Mouse (Mus musculus) right cerebral cortex, adult 2 months (tissue): ENCODE data around the gene Rbp2.

Experiments
- DNase-seq, 2 experiments: peaks; one replicate each; pipeline ENCODE4 v3.0.0; 2021 to 2022; ENCODE audit warnings: low spot score in 2 of 2

Gene Rbp2

GRCm38 (mm10) chr9:98485815-98486214 is at the start of gene Rbp2:
Gene Rbp2, plus strand, starts transcription at chr9:98486115.
- DNase-seq = no peak

GRCm38 (mm10) chr9:98437819-98438218 is 48.1 kb upstream of the Rbp2 start:
- DNase-seq = no peak

GRCm38 (mm10) chr9:98439091-98439490 is 46.8 kb upstream of the Rbp2 start:
- DNase-seq = no peak

- DNase-seq = peak in 1 of 2 experiments; percentile 40
Measured at GRCm38 (mm10) chr9:98442638-98443037, 43.3 kb upstream of the Rbp2 start.

GRCm38 (mm10) chr9:98445359-98446149 is 40.4 kb upstream of the Rbp2 start:
- no peak for DNase-seq

GRCm38 (mm10) chr9:98450976-98451375 is 34.9 kb upstream of the Rbp2 start:
- DNase-seq = no peak

GRCm38 (mm10) chr9:98466709-98467108 is 19.2 kb upstream of the Rbp2 start:
- DNase-seq = no peak

GRCm38 (mm10) chr9:98480172-98480749 is 5.7 kb upstream of the Rbp2 start:
- no peak for DNase-seq

GRCm38 (mm10) chr9:98482256-98482655 is 3.7 kb upstream of the Rbp2 start:
- no peak for DNase-seq

GRCm38 (mm10) chr9:98485020-98485419 is 895 bp upstream of the Rbp2 start:
- no peak for DNase-seq

GRCm38 (mm10) chr9:98487273-98487672 is 1.4 kb downstream of the Rbp2 start:
- DNase-seq = no peak

- DNase-seq = no peak
Measured at GRCm38 (mm10) chr9:98489532-98489931, 3.6 kb downstream of the Rbp2 start.

GRCm38 (mm10) chr9:98490128-98490527 is 4.2 kb downstream of the Rbp2 start:
- no peak for DNase-seq

- DNase-seq = no peak
Measured at GRCm38 (mm10) chr9:98491071-98491470, 5.2 kb downstream of the Rbp2 start.

- DNase-seq = no peak
Measured at GRCm38 (mm10) chr9:98492212-98492611, 6.3 kb downstream of the Rbp2 start.

GRCm38 (mm10) chr9:98492821-98493220 is 6.9 kb downstream of the Rbp2 start:
- DNase-seq = no peak

GRCm38 (mm10) chr9:98497157-98497556 is 11.2 kb downstream of the Rbp2 start:
- DNase-seq = no peak

- DNase-seq = no peak
Measured at GRCm38 (mm10) chr9:98497990-98498389, 12.1 kb downstream of the Rbp2 start.

- no peak for DNase-seq
Measured at GRCm38 (mm10) chr9:98498717-98499268, 12.9 kb downstream of the Rbp2 start.

- DNase-seq = no peak
Measured at GRCm38 (mm10) chr9:98499601-98500000, 13.7 kb downstream of the Rbp2 start.

GRCm38 (mm10) chr9:98507480-98507879 is 21.6 kb downstream of the Rbp2 start:
- DNase-seq = no peak

- no peak for DNase-seq
Measured at GRCm38 (mm10) chr9:98510363-98511055, 24.6 kb downstream of the Rbp2 start.
